Mouse (Mus musculus) liver, postnatal 0 days (tissue): ENCODE data around the gene Echdc2.

ENCODE experiments used
- CTCF ChIP-seq: sonication (generic); IDR thresholded peaks from 2 replicates; pipeline ENCODE4 v1.5.1; 2016; ENCODE audit warnings: antibody characterized with exemption, low read depth
- EP300 ChIP-seq: IDR thresholded peaks from 2 replicates; pipeline ENCODE4 v1.6.1; 2016; ENCODE audit warnings: antibody characterized with exemption, low read depth, mild to moderate bottlenecking

DNA sequence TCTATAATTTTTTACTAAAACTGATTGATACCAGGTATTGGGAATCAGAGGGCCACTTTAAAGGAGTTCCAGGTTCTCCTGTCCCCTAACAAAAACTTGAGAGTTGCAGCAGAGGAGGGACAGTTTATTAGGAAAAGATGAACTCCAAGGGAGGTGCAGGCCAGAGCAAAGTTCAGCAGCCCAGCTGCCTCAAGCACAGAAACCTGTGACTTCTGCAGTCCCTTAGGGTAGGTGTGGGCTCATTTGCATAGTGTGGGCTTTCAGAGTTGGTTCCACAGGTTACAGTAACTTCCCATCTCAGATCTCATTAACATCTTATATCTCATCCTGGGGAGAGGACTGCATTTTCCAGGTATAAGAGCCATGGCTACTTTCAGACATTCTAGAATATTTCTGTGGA is 21.5 kb upstream of the Echdc2 start:
- TF ChIP-seq CTCF (no peak), EP300 (no peak)
